Mouse (Mus musculus): ENCODE measurements around the gene Gpr153.

The Gpr153 gene

DNA sequence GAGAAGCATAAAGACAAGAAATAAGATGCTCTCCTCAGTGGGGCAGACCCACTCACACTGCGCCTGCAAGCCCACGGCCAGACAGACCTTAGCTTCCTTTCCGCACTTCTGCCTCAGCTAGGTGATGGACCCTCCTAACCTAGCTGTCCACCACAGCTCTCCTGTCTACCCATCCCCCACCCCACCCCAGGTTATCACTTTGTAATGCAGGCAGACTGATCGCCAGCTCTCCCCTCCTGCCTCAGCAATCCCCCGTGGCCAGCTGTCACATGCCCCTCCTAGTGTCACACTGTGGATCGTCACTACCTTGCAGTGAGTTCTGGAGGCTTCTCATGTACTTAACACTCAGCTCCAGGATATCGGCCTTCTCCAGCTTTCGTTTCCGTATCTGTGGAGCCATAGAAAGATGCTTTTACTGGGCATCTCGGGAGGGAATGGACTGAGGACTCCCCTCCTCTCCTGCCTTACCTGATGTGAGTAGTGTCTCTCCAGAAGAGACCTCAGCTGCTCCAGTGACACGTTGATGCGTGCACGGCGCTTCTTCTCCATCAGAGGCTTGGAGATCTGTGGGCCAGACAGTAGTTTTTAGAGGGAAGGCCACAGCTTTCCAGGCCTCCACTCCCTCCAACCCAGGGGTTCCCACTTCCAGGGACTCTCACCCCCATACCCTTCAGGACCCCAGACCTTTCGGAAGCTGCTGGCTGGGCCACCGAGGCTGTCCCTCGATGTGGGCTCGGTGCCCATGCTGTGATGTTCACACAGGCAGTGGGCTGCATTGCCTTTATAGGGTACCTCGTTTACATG lies 13.5 kb downstream of the Gpr153 start:
- no peak for DNase-seq (ENCODE audit: low spot score)

DNA sequence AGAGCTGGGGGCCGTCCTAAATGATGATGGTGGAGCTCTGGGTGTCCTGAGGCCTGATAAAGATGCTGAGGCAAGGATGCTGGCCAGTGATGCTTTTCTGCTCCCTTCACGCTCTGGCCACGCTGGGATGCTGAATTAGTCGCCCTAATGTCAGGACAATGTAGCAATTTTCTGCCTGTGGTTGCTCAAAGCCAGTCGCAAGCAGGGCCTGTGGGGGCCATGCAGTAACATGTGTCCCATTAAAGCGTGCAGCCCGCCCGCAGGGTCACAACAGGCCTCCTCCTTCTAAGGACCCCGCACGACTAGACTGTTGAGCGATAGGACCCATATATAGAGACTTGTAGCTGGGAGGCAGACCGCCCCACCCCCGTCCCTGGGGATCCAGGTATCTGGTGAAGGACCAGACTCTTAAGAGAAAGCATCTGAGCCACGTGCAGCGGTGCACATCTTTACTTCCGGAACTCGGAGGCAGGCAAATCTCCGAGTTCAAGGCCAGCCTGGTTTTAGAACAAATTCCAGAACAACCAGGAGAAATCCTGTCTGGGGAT lies 14.4 kb downstream of the Gpr153 start:
- no peak for DNase-seq (ENCODE audit: low spot score)

DNA sequence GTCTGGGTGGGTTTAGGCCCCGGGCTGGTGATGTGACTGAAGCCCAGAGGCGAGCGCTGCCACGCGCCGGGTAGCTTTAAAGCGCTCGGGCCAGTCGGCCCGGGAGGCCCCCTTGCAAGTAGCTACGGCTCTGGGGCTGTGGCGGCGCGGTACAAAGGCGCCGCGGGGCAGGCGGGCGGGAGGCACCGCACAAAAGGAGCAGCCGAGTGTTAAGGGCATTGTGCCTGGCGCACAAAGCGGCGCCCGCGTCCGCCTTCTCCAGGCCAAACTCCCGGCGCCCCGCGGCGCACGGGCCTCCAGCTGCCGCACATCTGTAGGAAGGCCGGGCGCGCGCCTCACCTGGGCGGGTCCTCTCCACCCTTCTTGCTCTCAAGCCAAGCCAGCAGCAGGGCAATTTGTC lies 16.4 kb downstream of the Gpr153 start:
- no peak for DNase-seq (ENCODE audit: low spot score)

DNA sequence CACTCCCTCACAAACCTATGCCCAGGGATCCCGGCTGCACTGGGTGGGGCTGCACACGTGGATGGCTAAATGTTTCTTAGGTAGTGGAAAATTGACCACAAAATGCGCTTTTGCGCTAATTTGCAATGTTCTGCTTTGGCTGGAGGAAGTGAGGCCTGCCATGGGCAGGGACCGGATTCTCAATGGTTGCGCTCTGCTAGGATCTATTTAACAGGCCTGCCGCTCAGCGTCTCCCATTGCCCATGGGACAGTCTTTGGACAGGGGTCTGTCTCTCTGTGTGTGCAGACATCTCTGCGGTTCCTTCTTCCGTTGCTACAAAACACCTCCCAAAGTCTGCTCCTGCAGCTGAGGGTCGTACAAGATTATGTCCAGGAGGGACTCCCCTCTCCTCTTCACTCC lies 17.0 kb downstream of the Gpr153 start:
- DNase-seq (ENCODE audit: low spot score): no peak

DNA sequence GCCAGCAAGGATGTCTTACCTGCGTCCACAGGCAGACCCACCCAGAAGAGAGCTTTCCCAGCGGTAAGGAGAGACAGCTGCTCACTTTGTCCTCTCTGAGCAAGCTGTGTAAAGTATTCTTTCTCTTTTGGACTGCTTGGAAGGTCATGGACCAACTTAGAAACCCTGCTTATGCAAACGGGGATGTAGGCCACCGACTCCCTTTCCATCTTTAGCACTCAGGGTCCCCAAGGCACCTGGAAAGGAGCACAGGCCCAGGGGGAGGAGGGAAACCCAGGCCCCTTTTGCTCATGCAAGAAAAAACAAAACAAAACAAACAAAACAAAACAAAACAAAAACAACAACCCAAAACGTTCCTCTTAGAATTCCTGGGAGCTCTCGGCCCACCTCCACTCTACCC lies 17.5 kb downstream of the Gpr153 start, which contains the start of gene Hes3:
Hes3 (minus strand) TSS at position 101 of the 400 bp plus-strand sequence.
- DNase-seq (ENCODE audit: low spot score): no peak

DNA sequence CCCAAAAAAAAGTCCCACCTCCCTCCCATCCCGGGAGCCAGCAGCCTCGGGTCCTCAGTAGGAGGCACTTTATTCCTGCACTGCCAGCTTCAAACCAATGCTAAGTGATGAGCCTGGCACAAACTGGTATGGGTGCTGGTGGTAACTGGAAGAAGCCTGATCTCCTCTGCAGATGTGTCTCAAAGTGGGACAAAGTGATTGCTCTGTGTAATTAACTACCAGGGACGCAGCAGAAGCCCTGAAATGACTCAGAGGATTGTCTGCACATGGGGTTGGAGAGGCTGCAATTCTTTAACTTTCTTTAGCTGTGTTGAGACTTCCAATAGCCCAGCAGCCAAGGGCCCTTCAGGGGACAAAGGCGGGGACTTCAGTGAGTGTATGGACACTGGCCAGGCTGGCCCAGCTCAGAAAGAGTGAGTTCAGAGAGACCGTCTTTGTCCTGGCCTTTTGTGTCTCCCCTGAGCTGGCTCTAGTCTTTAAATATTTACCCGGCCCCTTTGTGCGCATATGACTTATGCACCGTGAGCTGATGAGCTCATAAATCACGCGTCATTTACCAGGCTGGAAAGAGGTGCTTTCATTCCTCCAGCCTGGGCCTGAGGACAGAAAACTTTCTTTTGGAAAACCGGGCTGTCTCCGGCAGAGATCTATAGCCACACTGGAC lies 18.2 kb downstream of the Gpr153 start:
- DNase-seq (ENCODE audit: low spot score): no peak

DNA sequence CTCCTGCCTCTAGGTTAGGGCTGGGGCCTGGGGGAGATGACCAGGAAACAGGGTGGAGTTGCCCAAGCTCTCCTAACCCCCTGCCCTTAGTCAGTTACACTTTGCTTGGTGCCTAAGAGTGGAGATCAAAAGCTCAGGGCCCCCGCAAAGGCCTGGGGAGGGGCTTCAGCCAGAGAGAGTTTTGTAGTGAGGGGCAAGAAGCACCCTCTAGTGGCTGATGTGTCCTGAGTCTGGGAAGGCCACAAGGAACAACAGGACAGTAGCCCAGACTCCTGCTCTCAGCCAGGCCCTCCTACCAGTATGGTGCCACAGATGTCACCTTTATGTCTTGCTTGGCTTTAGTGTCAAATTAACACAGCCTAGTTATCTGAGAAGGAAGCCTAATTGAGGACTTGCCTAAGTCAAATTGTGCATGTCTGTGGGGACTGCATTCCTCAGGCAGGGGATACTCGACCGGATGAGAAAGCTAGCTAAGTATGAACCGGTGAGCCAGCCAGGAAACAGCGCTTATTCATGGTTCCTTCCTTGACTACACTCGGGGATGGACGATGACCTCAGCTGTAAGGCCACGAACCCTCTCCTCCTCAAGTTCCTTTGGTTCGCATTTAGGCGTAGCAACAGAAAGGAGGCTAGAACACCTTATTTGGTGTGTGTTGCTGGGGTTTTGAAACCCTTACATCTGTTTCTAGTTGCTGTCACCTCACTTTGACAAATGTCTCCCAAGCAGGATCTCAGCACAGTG lies 20.3 kb downstream of the Gpr153 start:
- no peak for DNase-seq (ENCODE audit: low spot score)

DNA sequence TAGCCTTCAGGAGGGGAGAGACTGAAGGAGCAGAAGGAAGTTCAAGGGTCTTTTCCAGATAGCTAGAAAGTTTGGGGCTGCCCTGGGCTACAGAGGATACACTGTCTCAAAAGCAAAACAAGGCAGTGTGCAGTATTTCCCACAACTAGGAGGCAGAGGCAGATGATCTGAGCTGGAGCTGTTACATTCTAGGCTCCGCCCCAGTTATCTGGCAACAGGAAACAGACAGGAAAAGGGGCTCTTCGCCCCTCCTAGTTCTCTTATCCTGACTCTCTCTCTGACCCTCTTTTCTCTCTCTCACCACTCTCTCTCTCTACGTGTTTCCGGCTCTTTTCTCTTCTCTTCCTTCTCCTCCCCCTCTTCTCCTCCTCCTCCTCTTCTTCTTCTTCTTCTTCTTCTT lies 21.9 kb downstream of the Gpr153 start:
- DNase-seq (ENCODE audit: low spot score): no peak

DNA sequence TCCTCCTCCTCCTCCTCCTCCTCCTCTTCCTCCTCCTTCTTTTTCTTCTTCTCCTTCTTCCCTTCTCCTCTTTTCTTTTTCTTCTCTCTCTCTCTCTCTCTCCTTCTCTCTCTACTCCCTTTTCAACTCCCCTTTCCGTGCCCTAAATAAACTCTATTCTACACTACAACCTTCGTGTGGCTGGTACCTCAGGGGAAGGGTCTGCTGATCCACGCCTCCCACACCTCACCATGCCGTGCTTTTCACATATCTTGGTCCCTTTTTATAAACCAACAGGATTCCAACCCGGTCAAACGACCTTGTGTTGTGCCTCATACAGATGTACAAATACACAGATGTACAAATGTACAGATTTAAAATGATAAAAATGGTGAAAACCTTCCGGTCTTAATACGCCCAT lies 22.3 kb downstream of the Gpr153 start:
- DNase-seq (ENCODE audit: low spot score): no peak

DNA sequence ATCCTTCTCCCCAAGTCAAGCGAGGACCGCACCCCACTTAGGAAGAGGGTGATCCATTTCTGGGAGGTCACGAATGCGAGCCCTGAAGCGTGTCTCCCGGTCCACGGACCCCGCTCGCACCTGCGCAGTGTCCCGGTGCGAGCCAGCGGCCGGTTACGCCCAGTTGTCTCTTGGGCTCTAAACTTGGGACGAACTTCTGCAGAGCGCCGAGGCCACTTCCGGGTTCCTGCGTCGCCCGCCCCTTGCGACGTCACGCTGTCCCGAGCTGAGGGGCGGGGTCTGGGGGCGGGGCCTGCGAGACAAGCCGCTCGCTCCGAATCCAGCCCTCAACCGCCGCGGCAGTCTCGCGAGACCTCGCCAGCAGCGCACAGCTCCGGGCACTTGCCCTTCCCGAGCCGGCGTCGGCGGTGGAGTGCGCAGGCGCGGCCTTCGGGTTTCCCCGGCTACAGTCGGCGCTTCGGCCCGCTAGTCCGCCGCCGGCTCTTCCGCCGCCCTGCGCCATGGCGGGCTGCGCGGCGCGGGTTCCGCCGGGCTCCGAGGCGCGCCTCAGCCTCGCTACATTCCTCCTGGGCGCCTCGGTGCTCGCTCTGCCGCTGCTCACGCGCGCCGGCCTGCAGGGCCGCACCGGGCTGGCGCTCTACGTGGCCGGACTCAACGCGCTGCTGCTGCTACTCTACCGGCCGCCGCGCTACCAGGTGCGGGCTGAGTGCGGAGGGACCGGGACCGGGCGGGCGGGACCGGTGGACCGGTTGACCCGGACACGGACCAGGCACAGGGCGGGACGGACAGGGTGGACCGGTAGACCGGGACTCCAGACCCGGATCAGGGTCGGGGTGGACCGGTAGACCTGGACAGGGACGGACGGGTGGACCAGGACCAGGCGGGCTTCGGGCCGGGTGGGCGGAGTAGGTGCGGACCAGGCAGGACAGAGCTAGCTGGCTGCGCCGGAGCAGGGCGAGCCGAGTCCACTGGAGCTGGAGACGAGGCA lies 23.1 kb downstream of the Gpr153 start, which contains the start of gene Icmt:
Icmt (plus strand) TSS at position 354 of the 988 bp plus-strand sequence.
- peak; percentile 99 for DNase-seq (ENCODE audit: low spot score)

DNA sequence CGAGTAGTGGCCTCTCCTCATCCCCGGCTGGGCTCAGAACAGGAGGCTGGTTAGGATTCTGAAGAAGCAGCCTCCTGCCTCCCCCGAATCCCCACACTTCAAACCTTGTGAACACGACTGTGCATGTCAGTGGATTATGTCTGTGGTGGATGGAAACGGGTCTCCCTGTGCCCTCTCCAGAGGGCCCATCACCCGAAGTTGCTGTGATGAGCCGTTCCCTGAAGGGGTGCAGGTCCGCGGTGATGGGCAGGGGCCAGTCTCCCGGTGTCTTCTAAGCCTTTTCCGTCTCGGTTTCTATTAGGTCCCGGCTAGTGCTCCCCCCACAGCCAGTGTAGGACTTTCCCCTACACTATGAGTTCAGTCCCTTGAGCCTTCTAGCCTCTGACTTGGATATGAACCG lies 24.8 kb downstream of the Gpr153 start:
- no peak for DNase-seq (ENCODE audit: low spot score)

DNA sequence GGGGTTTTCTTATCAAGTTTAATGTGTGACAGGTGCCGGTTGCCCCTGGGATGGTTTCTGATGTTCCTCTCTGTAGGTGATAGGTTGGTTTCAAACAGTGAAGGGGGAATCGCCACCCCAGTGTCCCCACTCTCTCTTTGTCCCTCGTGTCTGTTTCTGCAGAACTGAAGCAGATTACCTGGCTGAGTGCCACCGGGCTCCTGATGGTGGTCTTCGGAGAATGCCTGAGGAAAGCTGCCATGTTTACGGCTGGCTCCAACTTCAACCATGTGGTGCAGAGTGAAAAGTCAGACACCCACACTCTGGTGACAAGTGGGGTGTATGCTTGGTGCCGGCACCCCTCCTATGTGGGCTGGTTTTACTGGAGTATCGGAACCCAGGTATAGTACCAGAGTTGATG lies 26.3 kb downstream of the Gpr153 start:
- DNase-seq (ENCODE audit: low spot score): no peak

DNA sequence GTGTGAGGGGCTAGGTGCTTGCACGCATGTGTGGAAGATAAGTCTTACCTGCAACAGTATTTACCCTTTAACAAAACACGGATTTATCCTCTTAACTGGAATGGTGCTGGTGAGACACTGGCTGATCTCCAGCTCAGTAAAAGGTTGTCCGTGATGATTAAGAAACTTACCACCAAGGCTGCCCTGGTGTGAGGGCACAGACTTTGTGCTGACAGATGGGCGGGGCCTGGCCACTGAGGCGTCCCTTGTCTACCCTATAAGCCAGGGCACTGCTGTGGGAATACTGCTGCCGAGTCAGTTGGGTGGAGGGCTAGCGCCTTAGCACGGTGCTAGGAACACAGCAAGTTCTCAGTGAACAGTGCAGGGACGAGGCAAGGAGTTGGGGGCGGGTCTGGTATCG lies 28.0 kb downstream of the Gpr153 start:
- DNase-seq (ENCODE audit: low spot score): no peak

DNA sequence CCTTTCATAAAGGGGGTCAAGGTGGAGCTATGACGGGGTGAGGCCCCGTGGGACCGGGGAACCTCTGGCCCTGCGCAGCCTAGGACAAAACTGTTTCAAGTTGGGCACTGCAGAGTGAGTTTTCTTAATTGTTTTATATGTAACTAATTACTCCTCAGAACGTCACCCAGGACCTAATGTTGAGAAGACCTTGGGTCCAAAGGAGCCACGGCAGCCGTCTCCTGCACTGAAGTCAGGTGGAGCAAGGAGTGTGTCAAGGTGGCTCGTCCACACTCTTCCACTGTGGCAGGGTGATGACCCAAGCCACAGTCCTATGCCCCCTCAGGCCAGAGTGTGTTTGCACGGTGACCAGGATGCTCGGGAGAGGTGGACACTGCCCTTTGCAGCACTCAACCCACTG lies 29.1 kb downstream of the Gpr153 start:
- no peak for DNase-seq (ENCODE audit: low spot score)

DNA sequence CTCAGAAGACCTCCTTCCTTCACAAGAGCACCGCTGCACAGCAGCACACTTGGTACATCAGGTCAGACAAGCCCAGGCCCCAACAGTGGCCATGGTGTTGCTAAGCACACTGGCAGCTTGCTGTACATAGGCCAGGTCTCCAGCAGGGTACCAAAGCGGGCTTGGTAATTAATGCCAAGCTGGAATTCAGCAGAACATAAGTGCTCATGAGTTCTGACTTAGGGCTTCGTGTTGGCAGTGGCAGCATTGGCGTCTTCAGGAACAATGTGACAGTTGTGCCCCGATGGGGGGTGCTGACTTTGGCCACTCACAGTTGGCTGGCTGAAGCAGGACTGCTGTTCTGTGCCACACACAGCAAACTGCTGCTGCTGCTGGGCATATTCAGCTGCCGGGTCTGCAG lies 30.7 kb downstream of the Gpr153 start:
- DNase-seq (ENCODE audit: low spot score): no peak

DNA sequence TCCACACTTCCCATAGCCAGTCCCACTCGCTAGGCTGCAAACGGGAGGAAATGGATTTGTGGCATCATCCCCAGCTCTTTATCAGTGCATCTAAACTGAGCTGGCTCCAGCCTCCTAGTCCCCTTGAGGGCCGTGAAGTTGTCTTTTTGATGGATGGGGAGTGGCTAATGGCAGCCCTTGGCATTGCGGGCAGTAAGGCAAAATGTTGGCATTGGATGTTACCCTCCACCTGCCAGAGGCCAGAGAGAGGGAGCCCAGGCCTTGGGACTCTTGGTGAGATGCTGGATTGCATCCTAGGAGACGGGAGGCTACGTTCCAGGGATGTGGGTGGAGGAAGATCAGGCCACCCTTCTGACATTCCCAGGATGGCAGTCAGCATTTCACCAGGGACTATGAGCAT lies 32.0 kb downstream of the Gpr153 start:
- DNase-seq (ENCODE audit: low spot score): no peak

DNA sequence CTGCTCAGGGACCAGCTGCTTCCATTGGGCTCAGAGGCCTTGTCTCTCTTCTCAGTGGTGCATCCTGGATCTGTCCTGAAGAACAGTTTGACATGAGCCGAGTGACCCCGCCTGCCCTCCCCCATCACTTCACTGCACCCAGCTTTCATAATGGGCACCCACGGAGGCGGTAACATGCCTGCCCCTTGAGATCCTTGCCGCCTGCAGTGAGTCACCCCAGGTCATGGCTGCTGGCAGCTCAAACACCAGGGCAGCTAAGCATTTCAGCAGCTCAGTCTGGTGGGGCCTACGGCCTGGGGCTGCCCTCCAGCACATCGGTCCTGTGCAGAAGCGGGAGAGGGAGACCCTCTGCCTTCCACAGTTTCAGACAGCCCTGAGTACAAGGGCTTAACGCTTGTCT lies 33.5 kb downstream of the Gpr153 start:
- no peak for DNase-seq (ENCODE audit: low spot score)

DNA sequence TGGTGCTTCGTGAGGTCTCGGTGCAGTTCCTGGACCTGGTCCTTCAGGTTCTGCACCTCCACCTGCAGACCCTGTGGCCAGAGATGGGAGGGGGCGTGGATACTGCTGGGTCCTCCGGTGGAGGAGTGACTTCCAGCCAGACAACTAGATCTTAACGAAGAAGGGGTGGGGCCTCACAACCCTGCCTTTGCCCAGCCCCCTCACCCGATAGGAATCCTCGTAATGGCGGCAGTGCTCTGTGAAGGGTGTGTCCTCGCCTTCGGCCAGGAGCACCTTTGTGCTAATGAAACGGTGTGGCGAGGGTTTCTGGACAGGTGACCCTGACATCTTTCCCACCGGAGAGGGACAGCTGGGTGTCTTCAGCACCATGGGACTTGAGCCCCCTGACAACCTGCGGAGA lies 38.2 kb downstream of the Gpr153 start:
- DNase-seq (ENCODE audit: low spot score): no peak

DNA sequence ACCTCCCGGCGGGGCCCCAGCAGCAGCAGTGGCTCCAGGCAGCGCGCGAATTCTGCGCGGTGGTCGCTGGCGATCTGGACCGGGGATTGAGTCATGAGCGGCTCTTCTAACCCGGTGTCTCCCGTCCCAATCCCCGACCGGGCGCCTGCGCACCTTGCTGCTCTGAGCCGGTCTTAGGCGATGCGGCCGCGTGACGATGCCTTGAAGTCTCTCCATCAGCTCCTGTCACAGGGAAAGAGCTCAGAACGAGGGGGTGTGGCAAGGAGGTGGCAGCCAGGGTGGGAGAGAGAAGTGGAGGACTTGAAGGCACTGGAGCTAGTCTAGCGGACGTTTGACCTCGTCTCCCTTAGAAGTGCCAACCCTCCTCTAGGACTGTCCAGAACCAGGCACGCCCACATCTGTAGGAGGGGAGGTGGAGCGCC lies 39.2 kb downstream of the Gpr153 start:
- DNase-seq (ENCODE audit: low spot score): no peak

DNA sequence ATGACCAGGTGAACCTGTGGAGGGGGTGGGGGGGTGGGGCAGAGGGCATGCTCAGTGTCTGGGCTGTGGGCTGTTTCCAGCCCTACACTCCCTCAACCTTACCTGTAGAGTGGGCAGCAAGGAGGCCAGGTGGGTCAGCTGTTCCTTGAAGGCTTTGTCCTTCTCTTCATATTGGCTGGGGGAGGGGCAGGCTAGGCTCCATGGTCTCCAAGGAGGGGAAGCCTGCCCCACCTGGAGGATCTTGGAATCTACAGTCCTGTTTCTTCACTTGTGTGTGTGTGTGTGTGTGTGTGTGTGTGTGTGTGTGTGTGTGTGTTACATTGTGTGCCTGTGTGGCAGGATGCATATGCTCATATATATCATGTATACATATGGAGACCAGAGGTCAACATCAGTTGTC lies 39.9 kb downstream of the Gpr153 start:
- no peak for DNase-seq (ENCODE audit: low spot score)

DNA sequence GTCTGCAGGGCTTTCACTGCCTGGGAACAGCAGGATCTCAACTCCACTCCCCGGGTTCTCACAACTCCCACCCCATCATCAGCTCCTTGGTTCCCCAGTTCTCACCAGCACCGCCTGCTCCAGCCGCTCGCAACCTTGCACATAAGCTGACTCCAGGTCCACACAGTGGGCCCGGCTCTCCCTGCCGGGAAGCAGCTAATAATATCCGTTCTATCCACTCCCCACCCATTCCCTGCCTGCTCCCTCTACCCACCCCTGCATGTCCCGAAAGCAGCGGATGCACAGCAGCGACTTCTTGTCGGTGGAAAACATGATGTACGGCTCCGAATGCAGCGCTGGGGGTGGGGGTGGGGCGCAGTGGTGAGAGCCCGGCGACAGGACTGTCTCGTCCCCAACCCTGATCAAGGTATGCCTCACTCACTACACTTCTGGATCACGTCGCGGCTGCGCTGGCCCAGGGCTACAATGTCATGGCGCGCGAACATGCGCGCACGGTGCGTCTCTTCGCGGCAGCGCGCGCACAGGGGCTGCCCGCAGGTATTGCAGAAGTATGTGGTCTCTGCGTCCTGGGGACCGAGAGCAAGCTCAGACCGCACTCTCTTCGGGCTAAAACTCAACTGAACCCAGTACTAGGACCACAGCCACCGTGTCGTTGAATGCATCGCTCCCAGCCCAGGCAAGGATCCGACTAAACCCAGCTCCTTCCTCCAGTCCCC lies 41.6 kb downstream of the Gpr153 start:
- no peak for DNase-seq (ENCODE audit: low spot score)
